ENCODE assay signal across 8 mouse cellular contexts in the genomic region with DNA sequence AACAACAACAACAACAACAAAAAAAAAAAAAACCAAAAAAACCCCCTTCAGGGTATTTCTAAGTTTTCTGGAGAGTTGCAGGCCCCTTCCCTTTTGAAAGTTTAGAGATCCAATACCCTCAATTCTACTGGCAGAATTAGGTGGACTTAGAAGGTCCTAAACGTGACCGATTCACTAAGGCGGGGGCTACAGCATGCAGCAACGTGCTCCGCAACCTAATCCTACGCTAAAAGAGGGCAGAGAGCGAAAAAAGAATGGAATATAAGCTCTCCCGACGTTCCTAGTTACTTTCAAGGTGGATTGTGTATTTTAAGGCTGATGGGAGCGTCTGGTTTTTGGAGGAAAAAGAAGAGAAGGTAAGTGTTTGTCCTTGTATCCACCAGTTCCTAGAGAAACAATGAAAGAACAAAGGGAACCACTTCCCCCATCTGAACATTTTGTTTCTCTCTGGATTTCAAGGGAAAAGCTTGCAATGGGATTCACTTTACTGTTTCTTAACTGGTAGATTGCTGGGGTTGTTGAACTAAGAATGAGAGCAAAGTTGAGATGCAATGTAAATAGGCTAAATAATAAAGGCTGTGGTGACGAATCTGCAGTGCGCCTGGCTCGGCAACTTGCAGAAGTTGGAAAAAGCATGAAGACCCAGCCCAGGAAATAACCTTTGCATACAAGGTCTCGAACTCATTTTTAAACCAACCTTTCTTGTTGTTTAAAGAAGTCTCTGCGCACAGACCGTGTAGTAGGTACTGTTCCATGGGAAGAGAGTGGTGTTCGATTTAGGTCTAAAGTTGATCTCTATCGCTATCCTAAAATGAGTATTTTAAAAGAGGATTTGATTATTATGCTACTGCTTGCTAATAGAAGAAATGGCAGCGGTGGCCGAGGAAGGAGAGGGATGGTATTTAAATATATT. TPM values are rescaled to one million over a fixed set of nuclear protein-coding genes. Genes with fewer than 3 reads are reported as not detected.
DNase-seq lines count a peak whose midpoint lies in the region; ATAC-seq and TF ChIP-seq lines count a peak whose summit lies in the region.

Gene Mllt10, plus strand, starts transcription at position 222 of the 913 bp plus-strand sequence.

- peak within 1 kb of the TSS; percentile 97 for H3K27ac ChIP-seq in lung, postnatal 0 days (ENCODE audit: low read length)
- peak within 1 kb of the TSS; percentile 100 for H3K27ac ChIP-seq in intestine, embryonic 16.5 days (ENCODE audit: low read length)
- peak within 1 kb of the TSS; percentile 98 for H3K27ac ChIP-seq in liver, embryonic 15.5 days (replicated peaks)
- peak within 1 kb of the TSS; percentile 99 for H3K27ac ChIP-seq in stomach, embryonic 14.5 days (ENCODE audit: low read length)

- 8% methylated on average over 20 of the region's 20 CpGs for WGBS in lung, postnatal 0 days
- 6% methylated on average over 20 of the region's 20 CpGs for WGBS in intestine, embryonic 16.5 days
- 4% methylated on average over 20 of the region's 20 CpGs for WGBS in liver, embryonic 15.5 days (ENCODE audit: insufficient replicate concordance)
- WGBS in stomach, embryonic 14.5 days, result 4% methylated on average over 20 of the region's 20 CpGs

- H3K9me3 ChIP-seq in lung, postnatal 0 days (ENCODE audit: low read length), result no peaks in the 10 kb centered on the region
- H3K9me3 ChIP-seq in intestine, embryonic 16.5 days (ENCODE audit: control insufficient read depth, low read length), result no peaks in the 10 kb centered on the region
- no peaks in the 10 kb centered on the region for H3K9me3 ChIP-seq in liver, embryonic 15.5 days (replicated peaks)
- no peaks in the 10 kb centered on the region for H3K9me3 ChIP-seq in stomach, embryonic 14.5 days (ENCODE audit: control insufficient read depth, low read depth, low read length)

- peak; percentile 60 for DNase-seq in lung, postnatal 0 days (ENCODE audit: low spot score)
- DNase-seq in lung, postnatal 10 days, result no peak
- peak; percentile 65 for DNase-seq in embryo, embryonic 10 days (ENCODE audit: low spot score)
- no peak for DNase-seq in frontal cortex, postnatal 10 days (ENCODE audit: low spot score in 2 of 2)

- H3K4me1 ChIP-seq in lung, postnatal 0 days (ENCODE audit: insufficient read depth, low read depth, low read length), result peaks cover 8% of the 10 kb centered on the region; the same call in 1 of the 2 replicates
- H3K4me1 ChIP-seq in intestine, embryonic 16.5 days (ENCODE audit: control insufficient read depth, insufficient read depth, low read length), result peaks cover 8% of the 10 kb centered on the region; the same call in 1 of the 2 replicates
- peaks cover 26% of the 10 kb centered on the region for H3K4me1 ChIP-seq in liver, embryonic 15.5 days (replicated peaks)
- peaks cover 15% of the 10 kb centered on the region; the same call in 1 of the 2 replicates for H3K4me1 ChIP-seq in stomach, embryonic 14.5 days (ENCODE audit: control insufficient read depth, insufficient read depth, low read length)

- no peaks in the 10 kb centered on the region for H3K27me3 ChIP-seq in lung, postnatal 0 days (replicated peaks; ENCODE audit: insufficient read depth, low read length)
- no peaks in the 10 kb centered on the region for H3K27me3 ChIP-seq in intestine, embryonic 16.5 days (replicated peaks; ENCODE audit: control insufficient read depth, insufficient read depth, low read length)
- peaks cover 38% of the 10 kb centered on the region for H3K27me3 ChIP-seq in liver, embryonic 15.5 days
- H3K27me3 ChIP-seq in stomach, embryonic 14.5 days (ENCODE audit: control insufficient read depth, insufficient read depth, low read length), result no peaks in the 10 kb centered on the region

- ATAC-seq in lung, postnatal 0 days, result no peak
- ATAC-seq in granulocyte monocyte progenitor cell, adult 5-6 weeks (replicated peaks; ENCODE audit: poor library complexity, severe bottlenecking), result no peak
- no peak for ATAC-seq in intestine, embryonic 16.5 days
- ATAC-seq in liver, embryonic 15.5 days (ENCODE audit: insufficient read depth), result no peak
- ATAC-seq in stomach, embryonic 14.5 days (ENCODE audit: insufficient number of reproducible peaks, insufficient read depth, low FRiP score, low read depth), result no peak

- peak within 1 kb of the TSS; percentile 69 for H3K9ac ChIP-seq in lung, postnatal 0 days (replicated peaks; ENCODE audit: low read depth)
- H3K9ac ChIP-seq in intestine, embryonic 16.5 days (ENCODE audit: low read depth, low read length), result peak within 1 kb of the TSS; percentile 94
- H3K9ac ChIP-seq in liver, embryonic 15.5 days, result peak within 1 kb of the TSS; percentile 87
- H3K9ac ChIP-seq in stomach, embryonic 14.5 days (replicated peaks; ENCODE audit: low read depth, low read length), result peak within 1 kb of the TSS; percentile 60

- H3K4me2 ChIP-seq in lung, postnatal 0 days (replicated peaks; ENCODE audit: low read depth, low read length), result peak within 1 kb of the TSS; percentile 81
- peak within 1 kb of the TSS; percentile 66 for H3K4me2 ChIP-seq in intestine, embryonic 16.5 days (ENCODE audit: low read depth, low read length)
- H3K4me2 ChIP-seq in liver, embryonic 15.5 days, result peak within 1 kb of the TSS; percentile 91
- H3K4me2 ChIP-seq in stomach, embryonic 14.5 days (replicated peaks; ENCODE audit: low read depth, low read length), result peak within 1 kb of the TSS; percentile 96

- TF ChIP-seq CTCF in lung, postnatal 0 days (IDR thresholded peaks at IDR 0.05), result no peak

- H3K36me3 ChIP-seq in lung, postnatal 0 days (ENCODE audit: insufficient read depth, low read length), result no peaks in the 10 kb centered on the region
- H3K36me3 ChIP-seq in intestine, embryonic 16.5 days (ENCODE audit: control insufficient read depth, insufficient read depth, low read length), result no peaks in the 10 kb centered on the region
- no peaks in the 10 kb centered on the region for H3K36me3 ChIP-seq in liver, embryonic 15.5 days (replicated peaks)
- no peaks in the 10 kb centered on the region for H3K36me3 ChIP-seq in stomach, embryonic 14.5 days (ENCODE audit: control insufficient read depth, insufficient read depth, low read length)

- peak within 1 kb of the TSS; percentile 45 for H3K4me3 ChIP-seq in lung, postnatal 0 days (ENCODE audit: low read depth, low read length)
- H3K4me3 ChIP-seq in intestine, embryonic 16.5 days (ENCODE audit: low read length), result peak within 1 kb of the TSS; percentile 62
- peak within 1 kb of the TSS; percentile 80 for H3K4me3 ChIP-seq in liver, embryonic 15.5 days (replicated peaks)
- peak within 1 kb of the TSS; percentile 45 for H3K4me3 ChIP-seq in stomach, embryonic 14.5 days (ENCODE audit: low read depth, low read length)

- 0 out of 2 replicates have a peak, but pooled peaks have one; percentile 12 for TF ChIP-seq EP300 in lung, postnatal 0 days (IDR thresholded peaks at IDR 0.05)

RNA-seq across cellular contexts. Expression of gene Mllt10, which starts in this region (rescaled TPM):
- 35.1 and 38.9 TPM in 2 replicates for polyA plus RNA-seq in lung, postnatal 0 days (2015; fragmentation: Nextera tagmentation; extraction: Ambion mirVana)
- total RNA-seq in granulocyte monocyte progenitor cell, adult 5-6 weeks (2014; fragmentation: Nextera tagmentation), result 76.1 and 128 TPM in 2 replicates
- 51.8 and 65.0 TPM in 2 replicates for total RNA-seq in granulocyte monocyte progenitor cell, adult 5-6 weeks (2017)
- 45.4 and 47.2 TPM in 2 replicates for polyA plus RNA-seq in intestine, embryonic 16.5 days (2015; fragmentation: Nextera tagmentation; extraction: Ambion mirVana)
- 26.2 and 27.9 TPM in 2 replicates for polyA plus RNA-seq in liver, embryonic 15.5 days (2015; fragmentation: Nextera tagmentation; extraction: Ambion mirVana)
- 45.0 and 56.9 TPM in 2 replicates for polyA plus RNA-seq in stomach, embryonic 14.5 days (2014; fragmentation: Nextera tagmentation; extraction: Ambion mirVana)

Comparison
In these comparisons a context has a peak if more than half of its experiments do, and no peak if none do; other contexts are left out.
1. DNase-seq: peak in lung, postnatal 0 days (single experiment) and embryo, embryonic 10 days (single experiment); none in lung, postnatal 10 days (single experiment) and frontal cortex, postnatal 10 days (0 of 2).
2. Peak in every context shown above with its lines, with median percentiles within 50 percentile points of each other: H3K27ac ChIP-seq, H3K4me2 ChIP-seq, H3K4me3 ChIP-seq and H3K9ac ChIP-seq.